Mouse (Mus musculus) Patski (cell line): ENCODE measurements at regions not wholly inside any gene's neighbourhood (a gene's known extent, or its start where the extent isn't known, plus 50 kb on each side); places are given as distances from the start of the nearest gene placed in this dataset.

Source experiments
- ATAC-seq: fragments of 100-300 bp; one replicate; pipeline ENCODE4 v1.8.0; 2021
- CTCF ChIA-PET: fragments of 350-600 bp; sonication (Branson Sonifier 250); formaldehyde crosslinking; loops from one replicate; lab custom pipeline; 2022; ENCODE audit warnings: inconsistent platforms; lab: Charles Lee
- POLR2A ChIA-PET: fragments of 350-600 bp; sonication (Branson Sonifier 250); formaldehyde crosslinking; loops from one replicate; lab custom pipeline; 2022; ENCODE audit warnings: antibody characterized with exemption, inconsistent platforms; lab: Charles Lee
- DNase-seq: peaks from one replicate; pipeline ENCODE4 v3.0.0-alpha.2; 2011; ENCODE audit warnings: low read depth, low spot score
- H3K27me3 ChIP-seq: fragments of 371-371 bp; one replicate; pipeline ENCODE4 v1.5.1; 2021
- CTCF ChIP-seq: fragments of 100-300 bp; IDR thresholded peaks from one replicate; pipeline ENCODE4 v1.5.1; 2021
- in situ Hi-C: fragments of 300-500 bp; cut with MboI; formaldehyde crosslinking; loops from 3 replicates; pipeline ENCODE4 v1.11.1; 2018; ENCODE audit warnings: low pct_unique_long_range_greater_than_20kb, mixed read lengths

- ATAC-seq (no peak), DNase-seq (no peak)
- ChIA-PET POLR2A (no interaction called here), CTCF (interaction anchor here (1.6 kb wide), 1 partner anchor 18 kb away, joined by 7 read pairs; no protein-coding TSS in a partner anchor)
- no peak for TF ChIP-seq CTCF
- H3K27me3 ChIP-seq, result no peaks in the 10 kb centered on the region
- in situ Hi-C loops, result loop anchor here (25.0 kb wide), 1 partner anchor 1038 kb away; no protein-coding TSS in a partner anchor
These were observed 110.8 kb downstream of the Map3k7 start for GRCm38 (mm10) chr4:32074399-32075296.

GRCm38 (mm10) chr4:32076391-32076925 is 112.6 kb downstream of the Map3k7 start:
- H3K27me3 ChIP-seq, result no peaks in the 10 kb centered on the region
- no peak for TF ChIP-seq CTCF
- in situ Hi-C loops, result no loop called here
- DNase-seq (no peak), ATAC-seq (no peak)
- ChIA-PET POLR2A (no interaction called here), CTCF (no interaction called here)

GRCm38 (mm10) chr4:32083456-32083855 is 119.6 kb downstream of the Map3k7 start:
- POLR2A ChIA-PET, result no interaction called here
- DNase-seq (no peak), ATAC-seq (no peak)
- TF ChIP-seq CTCF, result no peak
- in situ Hi-C loops, result no loop called here
- CTCF ChIA-PET, result no interaction called here
- no peaks in the 10 kb centered on the region for H3K27me3 ChIP-seq

- H3K27me3 ChIP-seq, result no peaks in the 10 kb centered on the region
- POLR2A ChIA-PET, result interaction anchor here (0.6 to 1.0 kb wide), 2 partner anchors 15 to 22 kb away, joined by 3 to 4 read pairs; no protein-coding TSS in a partner anchor
- ATAC-seq (no peak), DNase-seq (no peak)
- CTCF ChIA-PET, result interaction anchor here (1.1 kb wide), 1 partner anchor 11 kb away, joined by 3 read pairs; no protein-coding TSS in a partner anchor
- in situ Hi-C loops, result no loop called here
- TF ChIP-seq CTCF, result no peak
These were observed 120.5 kb downstream of the Map3k7 start for GRCm38 (mm10) chr4:32084250-32084869.

GRCm38 (mm10) chr4:32085040-32085439 is 121.1 kb downstream of the Map3k7 start:
- no peaks in the 10 kb centered on the region for H3K27me3 ChIP-seq
- ChIA-PET CTCF (interaction anchor here (1.1 kb wide), 1 partner anchor 11 kb away, joined by 3 read pairs; no protein-coding TSS in a partner anchor), POLR2A (no interaction called here)
- ATAC-seq (no peak), DNase-seq (no peak)
- in situ Hi-C loops, result no loop called here
- TF ChIP-seq CTCF, result no peak

- in situ Hi-C loops, result no loop called here
- no peak for TF ChIP-seq CTCF
- DNase-seq (no peak), ATAC-seq (no peak)
- POLR2A ChIA-PET, result no interaction called here
- no peaks in the 10 kb centered on the region for H3K27me3 ChIP-seq
- CTCF ChIA-PET, result no interaction called here
These were observed 127.2 kb downstream of the Map3k7 start for GRCm38 (mm10) chr4:32091086-32091485.

GRCm38 (mm10) chr4:32092320-32093041 is 128.6 kb downstream of the Map3k7 start:
- no peak for DNase-seq
- POLR2A ChIA-PET, result no interaction called here
- no peak for ATAC-seq
- CTCF ChIA-PET, result interaction anchor here (1.4 kb wide), 1 partner anchor 36 kb away, joined by 4 read pairs; no protein-coding TSS in a partner anchor
- TF ChIP-seq CTCF, result no peak
- in situ Hi-C loops, result no loop called here
- H3K27me3 ChIP-seq, result no peaks in the 10 kb centered on the region

GRCm38 (mm10) chr4:32098233-32098632 is 134.3 kb downstream of the Map3k7 start:
- DNase-seq, result no peak
- in situ Hi-C loops, result no loop called here
- TF ChIP-seq CTCF, result no peak
- ATAC-seq, result no peak
- ChIA-PET CTCF (no interaction called here), POLR2A (no interaction called here)
- no peaks in the 10 kb centered on the region for H3K27me3 ChIP-seq

- in situ Hi-C loops, result no loop called here
- no peak for TF ChIP-seq CTCF
These were observed 137.1 kb downstream of the Map3k7 start for GRCm38 (mm10) chr4:32101002-32101401.

GRCm38 (mm10) chr4:32106664-32107171 is 131.9 kb upstream of the Bach2 start:
- no peak for TF ChIP-seq CTCF
- ChIA-PET CTCF (interaction anchor here (1.1 to 1.6 kb wide), 2 partner anchors 9 to 157 kb away, joined by 3 to 4 read pairs; no protein-coding TSS in a partner anchor), POLR2A (no interaction called here)
- no peaks in the 10 kb centered on the region for H3K27me3 ChIP-seq
- ATAC-seq (no peak), DNase-seq (no peak)
- in situ Hi-C loops, result no loop called here

More at GRCm38 (mm10) chr4:32101002-32101401, 137.1 kb downstream of the Map3k7 start:
- ChIA-PET POLR2A (no interaction called here), CTCF (interaction anchor here (1.1 to 1.6 kb wide), 3 partner anchors 12 to 27 kb away, joined by 3 to 5 read pairs (median 4); no protein-coding TSS in a partner anchor)
- peak; percentile 46 for DNase-seq
- ATAC-seq, result no peak
- H3K27me3 ChIP-seq, result no peaks in the 10 kb centered on the region
